Mouse (Mus musculus): Measurements from ENCODE around the gene Copz2.

GRCm38 (mm10) chr11:96872441-96873379 lies 23.0 kb downstream of the Copz2 start:
- TF ChIP-seq EP300 (IDR thresholded peaks at IDR 0.05) (no peak), CTCF (IDR thresholded peaks at IDR 0.05) (no peak)

Measured in lung, postnatal 0 days (tissue).